Mouse (Mus musculus) naive thymus-derived CD4-positive, alpha-beta T cell, adult 2 months (primary cell): ENCODE measurements around the gene Gm44790.
"Not testable (repeated sequence)": the region's sequence is repeated elsewhere in the genome, so short reads cannot be mapped to it uniquely, and the experiment has no call there.

Experiments
- DNase-seq: peaks from one replicate; pipeline ENCODE4 v3.0.0-alpha.2; 2011; ENCODE audit warnings: low read depth

Gm44790 gene

DNA sequence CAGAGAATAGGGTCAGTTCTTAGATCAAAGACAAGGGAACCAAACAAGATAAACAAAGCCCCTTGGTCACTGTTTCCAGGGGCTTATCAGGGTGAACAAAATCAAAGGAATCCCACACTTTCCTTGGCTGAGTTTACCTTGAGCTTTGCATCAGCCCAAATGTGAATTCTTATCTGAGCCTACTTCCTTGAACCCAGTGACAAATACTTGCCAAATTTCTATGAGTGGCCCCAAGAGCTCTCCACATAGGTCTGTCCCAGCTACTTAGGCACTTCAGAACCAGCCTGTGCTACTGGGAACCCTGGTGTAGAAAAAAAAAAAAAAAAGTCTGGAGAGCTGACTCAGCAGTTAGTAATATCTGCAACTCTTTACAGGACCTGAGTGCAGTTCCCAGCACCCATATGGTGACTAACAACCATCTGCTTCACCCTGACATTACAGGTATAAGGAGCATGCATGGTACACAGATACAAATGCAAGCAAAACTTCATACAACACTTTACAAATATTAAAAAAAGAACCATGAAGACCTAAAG, 48.3 kb downstream of the Gm44790 start:
- no peak for DNase-seq

DNA sequence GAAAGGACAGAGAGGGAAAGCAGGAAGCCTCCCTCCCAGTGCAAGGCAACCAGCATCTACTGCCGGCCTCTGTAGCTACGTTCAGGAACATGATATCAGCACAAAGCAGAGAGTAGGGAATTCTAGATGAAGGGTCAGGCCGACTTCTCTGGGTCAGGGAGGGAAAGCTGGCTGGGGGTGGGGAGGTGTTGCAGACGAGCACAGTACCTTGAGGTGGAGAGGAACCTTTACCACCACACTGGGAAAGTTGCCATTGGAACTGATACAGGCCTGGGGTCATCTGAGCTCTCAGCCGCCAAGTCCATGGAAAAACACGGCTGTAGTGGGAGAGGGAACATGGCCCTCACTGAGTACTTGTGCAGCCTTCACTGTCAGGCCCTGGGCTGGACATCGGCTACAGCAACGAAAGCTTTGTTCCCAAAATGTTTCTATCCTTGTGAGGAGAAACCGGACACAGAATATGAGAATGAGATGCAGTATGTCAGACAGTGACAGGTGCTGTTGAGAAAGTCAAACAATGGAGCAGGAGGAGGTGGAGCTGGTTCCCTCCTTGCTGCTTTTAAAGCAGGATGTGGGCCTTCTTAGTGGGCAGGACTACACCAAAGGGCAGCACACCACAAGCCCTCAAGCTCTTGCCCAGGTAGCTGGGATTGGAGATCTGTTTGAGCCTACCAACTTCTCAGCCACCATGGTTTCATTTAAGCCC, 49.2 kb downstream of the Gm44790 start:
- peak; percentile 48 for DNase-seq

DNA sequence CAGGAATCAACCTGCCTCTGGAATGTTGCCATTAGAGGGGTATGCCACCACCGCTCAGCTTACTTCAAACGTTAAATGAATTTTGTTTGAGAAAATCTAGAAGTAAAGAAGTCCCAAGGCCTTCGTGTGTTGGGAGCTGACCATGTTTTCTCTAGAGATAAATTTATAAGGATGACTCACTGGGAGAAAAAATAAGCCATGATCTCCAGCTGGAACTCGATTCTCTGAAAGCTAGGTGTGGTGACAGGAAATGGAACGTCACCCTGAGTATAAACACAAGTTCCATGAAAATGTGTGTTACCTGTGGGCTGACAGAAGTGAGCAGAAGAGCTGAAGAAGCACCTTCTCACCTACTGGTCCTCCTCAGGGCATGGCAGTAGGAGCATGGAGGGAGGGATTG, 50.5 kb downstream of the Gm44790 start:
- DNase-seq: no peak

DNA sequence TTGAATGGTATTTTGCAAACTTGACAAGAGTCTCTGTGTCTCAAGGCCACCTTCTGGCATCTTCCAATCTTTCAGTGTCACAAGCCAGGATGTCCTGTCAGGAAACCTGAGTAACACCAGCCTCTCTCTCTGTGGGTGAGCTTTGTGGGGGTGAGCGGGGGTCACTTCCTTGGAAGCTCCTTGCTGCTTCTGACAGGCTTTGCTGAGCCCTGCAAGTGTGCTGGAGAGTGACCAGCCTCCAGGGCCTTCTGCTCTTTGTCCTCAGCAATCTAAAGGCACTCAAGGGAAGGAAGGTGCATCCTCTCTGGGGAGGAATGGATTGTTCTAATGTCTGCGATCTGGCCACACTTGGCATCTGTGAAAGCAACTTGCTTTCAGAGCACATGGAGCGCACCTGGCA, 52.9 kb downstream of the Gm44790 start:
- no peak for DNase-seq

DNA sequence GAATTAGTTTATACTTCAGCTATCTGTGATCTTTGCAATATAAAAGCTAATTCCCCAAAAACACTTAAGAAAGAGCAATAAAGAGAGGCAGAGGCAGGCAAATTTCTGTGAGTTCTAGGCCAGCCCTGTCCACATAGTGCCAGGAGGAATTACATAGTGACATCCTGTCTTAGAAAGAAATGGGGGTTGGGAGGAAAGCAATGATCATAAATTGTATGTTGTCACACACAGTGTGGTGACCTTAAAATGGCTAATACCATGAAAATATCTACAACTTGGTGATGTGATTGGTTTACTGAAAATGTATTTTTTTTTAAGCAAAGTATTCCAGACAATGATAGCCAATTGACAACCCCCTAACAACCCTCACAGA, 53.3 kb downstream of the Gm44790 start:
- DNase-seq: no peak

DNA sequence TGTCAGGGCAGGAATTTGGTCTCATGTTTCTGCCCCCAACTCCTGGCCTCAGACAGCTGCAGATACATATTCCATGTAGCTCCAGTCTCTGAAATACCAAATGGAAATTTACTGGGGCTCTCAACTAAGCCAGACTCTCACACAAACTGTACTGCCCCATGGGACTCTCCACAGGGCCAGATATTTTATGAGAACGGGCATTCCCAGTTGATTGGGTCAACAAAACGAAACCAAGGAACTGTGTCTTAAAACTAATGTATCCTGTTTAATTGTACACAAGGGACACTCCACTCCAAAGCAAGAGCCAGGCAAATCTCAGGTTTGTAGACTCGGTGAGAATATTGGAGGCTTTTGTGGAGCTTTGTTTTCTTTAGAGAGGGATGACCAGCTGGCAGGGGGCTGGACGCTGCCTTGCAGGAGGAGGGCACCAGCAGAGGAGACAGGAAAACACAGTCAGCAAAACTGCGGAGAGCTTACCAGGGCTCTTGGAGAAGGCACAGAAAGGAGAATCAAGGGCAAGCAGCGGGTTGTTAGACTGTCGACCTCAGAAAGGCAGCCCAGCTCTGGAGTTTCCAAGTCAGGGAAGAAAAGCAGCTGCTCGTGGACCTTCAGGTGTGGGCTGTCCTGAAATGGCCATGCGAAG, 53.9 kb downstream of the Gm44790 start:
- no peak for DNase-seq

DNA sequence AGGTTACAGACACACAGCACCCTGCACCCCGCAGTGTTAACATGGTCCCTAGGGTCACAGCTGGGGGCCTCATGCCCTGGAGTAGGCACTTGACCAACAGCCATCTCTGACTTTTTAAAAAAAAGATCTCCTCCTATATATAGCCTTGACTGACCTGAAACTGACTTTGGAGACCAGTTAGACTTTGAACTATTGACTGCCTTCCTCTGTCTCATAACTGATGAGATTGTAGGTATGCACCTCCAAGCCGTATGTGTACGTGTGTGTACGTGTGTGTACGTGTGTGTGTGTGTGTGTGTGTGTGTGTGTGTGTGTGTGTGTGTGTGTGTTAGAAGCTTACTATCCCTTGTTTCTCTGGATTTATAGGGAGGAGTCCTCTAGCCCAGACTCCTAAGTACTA, 55.4 kb downstream of the Gm44790 start:
- no peak for DNase-seq

DNA sequence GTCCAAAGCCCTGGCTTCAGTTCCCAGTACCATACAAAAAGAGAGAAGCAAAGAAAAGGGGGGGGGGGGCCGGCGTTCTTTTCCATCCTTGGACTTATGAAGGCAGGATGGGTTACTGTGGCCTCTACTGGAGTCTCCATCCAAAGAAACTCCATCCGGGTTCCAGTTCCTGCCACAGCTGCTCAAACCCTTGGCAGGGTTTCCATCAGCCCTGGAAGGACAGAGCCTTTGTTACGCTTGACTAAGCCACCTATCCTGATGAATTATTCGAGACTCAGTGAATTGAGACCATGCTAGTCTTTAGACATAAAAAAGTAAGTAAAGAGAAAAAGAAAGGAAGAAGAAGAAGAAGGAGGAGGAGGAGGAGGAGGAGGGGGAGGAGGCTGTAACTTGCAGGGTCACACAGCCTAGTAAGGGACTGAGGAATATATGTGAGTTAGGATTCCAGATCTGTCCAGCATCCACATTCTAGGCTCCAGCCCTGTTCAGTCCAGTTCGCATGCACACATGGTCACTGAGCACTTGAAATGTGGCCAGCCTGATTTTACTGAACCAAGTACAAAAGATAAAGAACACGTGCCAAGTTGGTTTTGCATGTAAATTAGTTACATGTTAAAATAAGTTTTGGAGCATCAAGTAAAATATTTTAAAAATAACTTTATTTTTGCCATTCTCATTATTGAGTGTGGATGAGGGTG, 59.6 kb downstream of the Gm44790 start:
- DNase-seq: no peak

DNA sequence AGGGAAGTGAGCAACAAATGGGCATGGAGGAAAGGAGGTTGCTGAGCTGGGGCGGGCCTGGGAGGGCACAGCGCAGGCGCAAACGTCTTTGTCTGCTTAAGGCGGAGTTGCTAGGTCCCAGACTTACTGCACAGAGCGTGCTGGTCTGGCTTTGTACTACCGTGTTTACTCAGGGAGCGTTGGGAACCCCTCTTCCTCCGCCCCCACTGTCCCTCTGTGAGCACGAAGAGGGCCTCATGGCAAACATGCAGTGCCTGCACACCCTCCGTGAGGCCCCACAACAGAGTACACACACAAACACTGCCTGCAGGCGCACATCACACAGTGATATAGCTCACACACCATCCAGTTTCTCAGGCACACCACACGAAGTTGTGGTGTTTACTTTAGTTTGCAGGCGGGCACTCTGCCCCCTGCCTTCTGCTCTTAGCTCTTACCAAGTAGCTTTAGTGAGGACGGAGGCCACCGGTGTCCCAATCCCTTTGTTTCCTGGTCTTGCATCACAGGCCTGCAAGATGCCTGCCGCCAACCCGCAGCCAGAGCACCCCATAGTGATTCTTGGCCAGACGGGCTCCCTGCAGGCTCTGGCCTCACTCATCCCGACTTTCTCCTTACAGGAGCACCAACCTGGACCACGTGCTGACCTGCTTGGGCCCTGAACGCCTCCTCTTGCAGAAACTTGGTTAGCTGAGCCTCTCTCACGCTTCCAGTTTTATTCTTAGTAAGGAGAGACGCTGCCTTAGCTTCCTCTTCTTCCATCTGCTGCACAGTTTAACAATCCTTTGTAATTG, 61.1 kb downstream of the Gm44790 start:
- peak; percentile 88 for DNase-seq

DNA sequence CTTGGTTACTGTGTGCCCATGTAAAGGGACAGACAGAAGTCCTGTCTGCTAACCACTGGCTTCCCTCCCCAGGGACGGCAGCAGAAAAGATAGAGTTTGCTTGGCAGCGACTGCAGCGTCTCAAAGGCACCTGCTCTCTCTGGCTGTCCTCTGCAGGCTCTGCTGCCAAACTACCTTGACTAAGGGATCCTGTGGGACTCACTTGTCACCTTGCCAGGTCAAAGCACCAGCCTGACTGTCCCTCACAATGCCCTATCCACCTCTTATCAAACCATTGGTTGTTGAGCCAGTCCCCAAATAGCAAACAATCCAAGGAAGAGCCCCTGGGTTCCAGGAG, 61.7 kb downstream of the Gm44790 start:
- DNase-seq: no peak

DNA sequence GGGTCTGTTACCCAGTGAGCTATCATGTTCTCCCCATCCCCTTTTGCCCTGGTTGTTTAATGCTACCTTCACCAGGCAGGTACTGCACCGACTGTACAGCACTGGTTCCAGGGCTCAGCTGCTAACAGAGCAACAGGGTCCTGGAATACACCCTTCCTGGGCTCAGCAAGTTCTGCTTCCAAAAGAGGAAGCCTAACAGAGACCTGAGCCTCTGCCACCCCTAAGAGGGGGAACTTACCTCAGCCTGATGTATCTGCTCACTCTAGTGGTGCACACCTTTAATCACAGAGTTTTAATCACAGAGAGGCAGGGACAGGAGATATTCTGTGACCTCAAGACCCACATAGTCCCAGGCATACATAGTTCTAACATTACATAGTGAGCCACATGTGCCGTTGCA, 63.5 kb downstream of the Gm44790 start:
- DNase-seq: no peak

DNA sequence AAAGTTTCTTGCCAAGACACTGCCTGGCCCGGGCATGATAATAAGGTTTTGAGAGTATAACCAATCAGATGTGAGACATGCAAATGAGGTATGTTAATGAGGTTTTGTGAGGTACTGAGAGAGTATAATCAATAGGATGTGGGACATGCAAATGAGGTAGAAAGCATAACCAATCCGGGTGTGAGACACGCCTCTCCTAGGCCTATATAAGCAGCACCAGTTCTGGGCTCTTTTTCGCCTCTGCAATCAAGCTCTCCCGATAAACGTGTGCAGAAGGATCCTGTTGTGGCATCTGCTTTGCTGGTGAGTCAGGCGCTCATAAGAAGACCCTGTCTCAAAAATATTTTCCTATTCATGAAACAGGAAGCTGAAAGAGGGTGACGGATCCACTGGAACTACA, 64.0 kb downstream of the Gm44790 start:
- DNase-seq: not testable (repeated sequence)

DNA sequence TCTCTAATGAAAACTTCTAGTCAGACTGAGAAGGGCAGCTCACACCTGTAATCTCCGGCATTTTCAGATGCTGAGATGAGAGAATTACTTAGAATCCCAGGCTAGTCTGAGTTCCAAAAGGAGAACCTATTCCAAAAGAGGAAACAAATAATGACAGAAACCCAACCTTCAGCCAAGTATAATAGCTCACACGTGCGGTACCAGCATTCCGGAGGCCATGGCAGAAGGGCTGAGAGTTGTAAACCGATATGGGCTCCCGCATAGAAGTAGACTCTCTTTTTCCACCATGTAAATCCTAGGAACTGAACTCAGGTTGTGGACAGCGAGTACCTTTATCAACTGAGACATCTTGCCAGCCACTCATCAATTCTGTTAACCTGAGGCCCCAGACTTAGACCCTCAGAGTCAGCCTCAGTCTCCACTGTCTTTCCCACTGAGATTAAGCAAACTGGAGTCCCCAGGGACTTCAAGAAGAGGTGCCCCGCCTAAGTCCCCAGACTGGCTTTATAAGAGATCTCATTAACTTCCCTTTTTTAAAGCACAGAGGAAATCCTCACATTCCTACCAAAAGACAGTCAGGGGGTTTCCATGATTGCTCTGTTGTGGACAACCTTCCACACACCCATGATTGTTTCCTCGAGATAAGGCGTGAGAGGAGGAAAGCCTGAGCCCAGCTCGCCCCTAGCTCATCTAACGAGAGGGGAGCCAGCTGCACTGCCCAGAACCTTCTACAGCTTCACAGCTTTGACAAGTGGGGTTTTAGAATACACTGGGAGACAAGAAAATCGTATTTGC, 67.2 kb downstream of the Gm44790 start:
- DNase-seq: no peak

DNA sequence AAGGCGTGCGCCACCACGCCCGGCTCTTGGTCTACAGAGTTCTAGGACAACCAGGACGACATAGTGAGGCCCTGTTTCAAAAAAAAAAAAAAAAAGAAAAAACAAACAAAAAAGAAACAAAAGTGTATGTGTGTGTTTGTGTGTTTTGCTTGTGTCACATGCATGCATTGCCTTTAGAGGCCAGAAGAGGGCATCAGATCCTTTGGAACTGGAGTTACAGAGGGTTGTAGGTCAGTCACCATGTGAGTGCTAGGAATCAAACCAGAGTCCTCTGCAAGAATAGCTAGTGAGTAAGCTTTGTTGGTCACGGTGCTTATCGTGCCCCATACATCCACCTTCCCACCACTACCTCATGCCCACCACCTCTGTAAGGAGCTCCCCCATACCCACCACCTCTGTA, 68.3 kb downstream of the Gm44790 start:
- DNase-seq: no peak
